In genomic region chr16:33938311-33939132, GRCm38 (mm10) we compare ENCODE assay signal across 9 mouse cellular contexts. TPM values are rescaled to one million over a fixed set of nuclear protein-coding genes. Genes with fewer than 3 reads are reported as not detected.
DNase-seq lines count a peak whose midpoint lies in the region; ATAC-seq and TF ChIP-seq lines count a peak whose summit lies in the region.
"Had no signal": no experiment of that assay in that cellular context is flagged by ENCODE, and none has a peak within 500 bp of the region (broad histone marks: within the 10 kb centered on the region; RNA-seq: fewer than 3 reads in every experiment).

No protein-coding gene starts in this region.

- no peaks in the 10 kb centered on the region for H3K36me3 ChIP-seq in lung, embryonic 15.5 days
- peaks cover 30% of the 10 kb centered on the region for H3K36me3 ChIP-seq in embryonic facial prominence, embryonic 10.5 days (replicated peaks)
- no peaks in the 10 kb centered on the region for H3K36me3 ChIP-seq in midbrain, postnatal 0 days (ENCODE audit: insufficient read depth, low read length)

- H3K4me1 ChIP-seq in lung, embryonic 15.5 days: peaks cover 90% of the 10 kb centered on the region
- peaks cover 81% of the 10 kb centered on the region for H3K4me1 ChIP-seq in embryonic facial prominence, embryonic 10.5 days
- H3K4me1 ChIP-seq in midbrain, postnatal 0 days (ENCODE audit: insufficient read depth, low read length): peaks cover 8% of the 10 kb centered on the region; the same call in 1 of the 2 replicates

- peak; percentile 94 for DNase-seq in heart, adult 11 months
- DNase-seq in heart, postnatal 14 days: no peak
- DNase-seq in lung, postnatal 36 days: no peak
- no peak for DNase-seq in embryonic facial prominence, embryonic 10.5 days (ENCODE audit: low spot score)
- DNase-seq in heart, postnatal 36 days: peak; percentile 31 to 44
- no peak for DNase-seq in c-Kit-positive CD71-positive TER-119-positive erythroid progenitor cells, embryonic 14.5 days (ENCODE audit: low spot score)
- no peak for DNase-seq in midbrain, postnatal 0 days (ENCODE audit: low spot score)

- H3K4me3 ChIP-seq in lung, embryonic 15.5 days: no peak overlapping the region
- H3K4me3 ChIP-seq in embryonic facial prominence, embryonic 10.5 days: no peak overlapping the region
- no peak overlapping the region for H3K4me3 ChIP-seq in midbrain, postnatal 0 days (ENCODE audit: low read depth, low read length)
- H3K4me3 ChIP-seq: limb, embryonic 13.5 days had no signal

- H3K4me2 ChIP-seq in lung, embryonic 15.5 days: no peak overlapping the region
- H3K4me2 ChIP-seq in midbrain, postnatal 0 days (ENCODE audit: low read depth, low read length, poor library complexity, severe bottlenecking): no peak overlapping the region
- H3K4me2 ChIP-seq: limb, embryonic 13.5 days had no signal

- peaks cover 15% of the 10 kb centered on the region; the same call in 1 of the 2 replicates for H3K27me3 ChIP-seq in lung, embryonic 15.5 days
- H3K27me3 ChIP-seq in embryonic facial prominence, embryonic 10.5 days (replicated peaks; ENCODE audit: low read depth, poor library complexity, severe bottlenecking): no peaks in the 10 kb centered on the region
- no peaks in the 10 kb centered on the region for H3K27me3 ChIP-seq in midbrain, postnatal 0 days (ENCODE audit: insufficient read depth, low read length)
- H3K27me3 ChIP-seq: limb, embryonic 13.5 days had no signal

- H3K9me3 ChIP-seq in lung, embryonic 15.5 days: no peaks in the 10 kb centered on the region
- H3K9me3 ChIP-seq in embryonic facial prominence, embryonic 10.5 days: no peaks in the 10 kb centered on the region
- no peaks in the 10 kb centered on the region for H3K9me3 ChIP-seq in midbrain, postnatal 0 days (ENCODE audit: low read length)
- H3K9me3 ChIP-seq: limb, embryonic 13.5 days had no signal

- peak overlapping the region; percentile 43; the same call in 1 of the 2 replicates for H3K27ac ChIP-seq in lung, embryonic 15.5 days
- peak overlapping the region; percentile 48 for H3K27ac ChIP-seq in embryonic facial prominence, embryonic 10.5 days (replicated peaks)
- no peak overlapping the region for H3K27ac ChIP-seq in midbrain, postnatal 0 days (ENCODE audit: low read depth, low read length)
- H3K27ac ChIP-seq: limb, embryonic 13.5 days had no signal

- ATAC-seq in lung, embryonic 15.5 days (ENCODE audit: borderline replicate concordance, extremely low read depth, low FRiP score, low TSS enrichment): no peak
- no peak for ATAC-seq in midbrain, postnatal 0 days (ENCODE audit: low FRiP score)

- H3K9ac ChIP-seq in lung, embryonic 15.5 days: no peak overlapping the region
- no peak overlapping the region for H3K9ac ChIP-seq in midbrain, postnatal 0 days (replicated peaks; ENCODE audit: low read length, poor library complexity, severe bottlenecking)
- H3K9ac ChIP-seq: limb, embryonic 13.5 days had no signal

- no peak for TF ChIP-seq CTCF in midbrain, postnatal 0 days (IDR thresholded peaks at IDR 0.05)

- 49% methylated on average over 12 of the region's 12 CpGs for WGBS in lung, embryonic 15.5 days
- 61% methylated on average over 12 of the region's 12 CpGs for WGBS in embryonic facial prominence, embryonic 10.5 days
- 67% methylated on average over 12 of the region's 12 CpGs for WGBS in midbrain, postnatal 0 days

- intact Hi-C loops in heart, postnatal 14 days (cut with DNase I): loop anchor here (2.0 kb wide), 1 partner anchor 44 kb away; no protein-coding TSS in a partner anchor
- intact Hi-C loops in heart, postnatal 36 days (cut with DNase I): loop anchor here (2.0 kb wide), 1 partner anchor 48 kb away; no protein-coding TSS in a partner anchor

RNA-seq across cellular contexts. Expression of gene Umps, which starts 28.3 kb away (rescaled TPM):
- total RNA-seq in heart, postnatal 14 days (2021): 1 to 10 TPM; 9.2 TPM
- polyA plus RNA-seq in lung, embryonic 15.5 days (2015; fragmentation: Nextera tagmentation; extraction: Ambion mirVana): 56.0 and 58.9 TPM in 2 replicates
- 105 and 106 TPM in 2 replicates for polyA plus RNA-seq in embryonic facial prominence, embryonic 10.5 days (2016; fragmentation: Nextera tagmentation; extraction: Ambion mirVana)
- total RNA-seq in heart, postnatal 36 days (2021): 1 to 10 TPM; 7.9 to 8.6 TPM
- total RNA-seq in midbrain, postnatal 0 days (2014; rRNA removed): 18.4 and 19.8 TPM in 2 replicates
- polyA plus RNA-seq in midbrain, postnatal 0 days (2015; fragmentation: Nextera tagmentation; extraction: Ambion mirVana): 22.2 and 22.5 TPM in 2 replicates

Comparison
In these comparisons a context has a peak if more than half of its experiments do, and no peak if none do; other contexts are left out.
1. DNase-seq: peak in heart, adult 11 months (single experiment) and heart, postnatal 36 days (2 of 2); none in heart, postnatal 14 days (0 of 2), lung, postnatal 36 days (single experiment), embryonic facial prominence, embryonic 10.5 days (single experiment), c-Kit-positive CD71-positive TER-119-positive erythroid progenitor cells, embryonic 14.5 days (single experiment) and midbrain, postnatal 0 days (single experiment).